Mouse (Mus musculus) layer of hippocampus, adult 2 months (tissue): Measurements from ENCODE around the gene Pnkd. TPM values are rescaled to one million over a fixed set of nuclear protein-coding genes. Genes with fewer than 3 reads are reported as not detected.

Experiments used
- DNase-seq, 2 experiments: peaks; one replicate each; pipeline ENCODE4 v3.0.0; 2022; ENCODE audit warnings: low spot score in 2 of 2
- H3K27ac ChIP-seq: fragments of 200-600 bp; 2 replicates; pipeline ENCODE4 v1.8.1; 2022
- H3K4me3 ChIP-seq: fragments of 200-600 bp; 2 replicates; pipeline ENCODE4 v1.8.1; 2022; ENCODE audit warnings: mild to moderate bottlenecking
- CTCF ChIP-seq: fragments of 200-600 bp; conservative IDR thresholded peaks from 2 replicates; pipeline ENCODE4 v1.8.1; 2022; ENCODE audit warnings: antibody characterized with exemption, mild to moderate bottlenecking, moderate library complexity
- total RNA-seq, 2 experiments: library from RNA; stranded (reverse); gene quantifications; 2 replicates each; pipeline ENCODE4 v1.2.3; 2021

The Pnkd gene
- total RNA-seq, 2 experiments from 2014 or later = 171 to 185 TPM

GRCm38 (mm10) chr1:74250096-74250495 lies 34.6 kb upstream of the Pnkd start:
- Histone ChIP-seq H3K4me3 (no peak overlapping the region), H3K27ac (no peak overlapping the region)
- DNase-seq = no peak
- TF ChIP-seq CTCF = no peak

- H3K27ac ChIP-seq = peak overlapping the region; percentile 10; the same call in 1 of the 2 replicates
- H3K4me3 ChIP-seq = no peak overlapping the region
- no peak for DNase-seq
- TF ChIP-seq CTCF = no peak
Observed at GRCm38 (mm10) chr1:74255704-74256345, 28.9 kb upstream of the Pnkd start.

DNA sequence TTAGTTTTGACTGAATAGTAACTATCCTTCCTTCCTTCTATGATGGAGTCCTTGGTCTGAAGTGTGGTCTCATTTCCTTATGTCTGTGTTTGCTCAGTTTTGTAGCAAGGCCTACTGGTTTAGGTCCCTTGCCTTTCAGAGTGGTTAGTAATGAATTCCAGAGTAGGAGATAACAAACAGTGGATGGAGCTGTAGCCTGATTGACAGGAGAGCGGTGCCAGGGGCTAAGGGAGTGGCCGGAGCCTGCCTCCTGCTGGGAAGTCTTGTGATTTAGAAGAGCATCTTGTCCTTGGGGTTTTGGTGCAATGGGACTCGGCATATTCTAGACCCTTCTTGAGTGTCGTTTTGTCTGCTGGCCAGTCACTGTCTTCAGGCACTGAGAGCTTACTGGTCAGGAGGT lies 27.9 kb upstream of the Pnkd start:
- Histone ChIP-seq H3K4me3 (no peak overlapping the region), H3K27ac (peak overlapping the region; percentile 10; the same call in 1 of the 2 replicates)
- DNase-seq = no peak
- TF ChIP-seq CTCF = no peak

DNA sequence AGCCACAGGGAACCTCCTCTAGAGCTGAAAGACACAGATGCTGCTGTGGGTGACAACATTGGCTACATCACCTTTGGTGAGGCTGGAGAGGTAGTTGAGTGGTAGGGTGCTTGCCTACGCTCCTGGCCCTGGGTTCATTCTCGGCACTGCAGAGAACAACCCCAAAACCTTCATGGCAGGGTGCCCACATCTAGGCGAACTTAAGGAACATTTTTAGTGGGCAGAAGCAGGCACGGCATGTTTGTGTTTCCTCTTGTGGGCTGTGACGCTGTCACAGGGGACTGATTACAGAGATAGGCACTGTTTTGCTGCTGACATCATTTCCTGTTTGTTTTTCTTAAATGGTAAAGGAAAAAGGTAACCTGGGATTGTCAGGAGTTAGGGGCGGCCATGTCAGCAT lies 22.2 kb upstream of the Pnkd start:
- TF ChIP-seq CTCF = no peak
- no peak for DNase-seq
- Histone ChIP-seq H3K27ac (no peak overlapping the region), H3K4me3 (no peak overlapping the region)

DNA sequence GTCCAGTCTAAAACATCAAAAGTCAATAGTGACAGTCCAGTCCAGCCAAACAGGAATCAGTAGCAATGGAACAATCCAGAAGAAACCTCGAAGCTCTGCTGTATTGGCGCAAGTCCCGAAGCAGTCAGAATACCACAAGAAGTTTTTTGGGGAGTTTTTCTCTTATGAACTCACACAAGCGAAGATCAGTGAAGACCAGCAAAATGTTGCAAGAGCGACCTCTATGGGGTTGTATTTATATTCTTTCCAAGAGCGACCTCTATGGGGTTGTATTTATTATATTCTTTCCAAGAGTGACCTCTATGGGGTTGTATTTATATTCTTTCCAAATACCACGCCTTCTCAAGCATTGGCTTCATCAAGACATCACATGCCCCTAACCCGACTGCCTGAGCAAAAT lies 16.0 kb upstream of the Pnkd start:
- Histone ChIP-seq H3K27ac (no peak overlapping the region), H3K4me3 (no peak overlapping the region)
- no peak for TF ChIP-seq CTCF
- no peak for DNase-seq

DNA sequence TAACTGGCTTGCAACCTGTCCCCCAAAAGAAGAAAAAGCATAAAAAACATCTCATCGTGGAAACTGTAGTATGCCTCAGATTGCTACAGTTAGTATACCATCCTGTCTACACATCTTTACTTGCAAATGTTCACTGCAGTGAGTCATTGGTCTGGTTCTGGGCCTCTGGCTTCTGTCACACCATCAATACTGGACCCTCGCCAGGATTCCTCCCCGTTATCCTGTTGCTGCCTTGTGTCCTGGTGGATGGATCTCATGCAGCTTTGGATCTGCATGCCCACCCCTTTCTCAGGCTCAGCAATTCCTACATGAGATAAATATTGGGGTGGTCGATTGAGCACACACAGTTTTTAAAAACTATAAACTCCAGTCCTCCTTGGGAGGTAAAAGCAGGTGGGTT lies 13.1 kb upstream of the Pnkd start:
- TF ChIP-seq CTCF = no peak
- no peak overlapping the region for H3K4me3 ChIP-seq
- no peak overlapping the region for H3K27ac ChIP-seq
- DNase-seq = no peak

GRCm38 (mm10) chr1:74275015-74275414 lies 9.7 kb upstream of the Pnkd start:
- Histone ChIP-seq H3K4me3 (no peak overlapping the region), H3K27ac (no peak overlapping the region)
- DNase-seq = no peak
- no peak for TF ChIP-seq CTCF

- Histone ChIP-seq H3K27ac (no peak overlapping the region), H3K4me3 (no peak overlapping the region)
- TF ChIP-seq CTCF = no peak
- no peak for DNase-seq
Observed at GRCm38 (mm10) chr1:74277041-74277440, 7.7 kb upstream of the Pnkd start.

- DNase-seq = no peak
- no peak overlapping the region for H3K4me3 ChIP-seq
- TF ChIP-seq CTCF = no peak
- no peak overlapping the region for H3K27ac ChIP-seq
Observed at GRCm38 (mm10) chr1:74277883-74278537, 6.7 kb upstream of the Pnkd start.

DNA sequence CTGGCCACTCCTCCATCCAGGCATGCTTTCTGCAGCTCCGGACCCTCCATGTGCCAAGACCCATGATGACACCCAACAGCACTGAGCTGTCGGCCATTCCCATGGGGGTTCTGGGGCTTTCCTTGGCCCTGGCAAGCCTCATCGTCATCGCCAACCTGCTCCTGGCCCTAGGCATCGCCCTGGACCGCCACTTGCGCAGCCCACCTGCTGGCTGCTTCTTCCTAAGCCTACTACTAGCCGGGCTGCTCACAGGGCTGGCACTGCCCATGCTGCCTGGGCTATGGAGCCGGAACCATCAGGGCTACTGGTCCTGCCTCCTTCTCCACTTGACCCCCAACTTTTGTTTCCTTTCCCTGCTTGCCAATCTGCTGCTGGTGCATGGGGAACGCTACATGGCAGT lies 6.2 kb upstream of the Pnkd start, which contains the start of gene Gpbar1:
Gpbar1 (plus strand) TSS at position 13 of the 400 bp plus-strand sequence.
- Histone ChIP-seq H3K4me3 (no peak within 1 kb of the TSS), H3K27ac (no peak within 1 kb of the TSS)
- TF ChIP-seq CTCF = no peak
- no peak for DNase-seq

GRCm38 (mm10) chr1:74278988-74279387 lies 5.7 kb upstream of the Pnkd start:
- no peak for DNase-seq
- Histone ChIP-seq H3K27ac (no peak overlapping the region), H3K4me3 (no peak overlapping the region)
- 0 out of 2 replicates have a peak, but pooled peaks have one; percentile 13 for TF ChIP-seq CTCF

DNA sequence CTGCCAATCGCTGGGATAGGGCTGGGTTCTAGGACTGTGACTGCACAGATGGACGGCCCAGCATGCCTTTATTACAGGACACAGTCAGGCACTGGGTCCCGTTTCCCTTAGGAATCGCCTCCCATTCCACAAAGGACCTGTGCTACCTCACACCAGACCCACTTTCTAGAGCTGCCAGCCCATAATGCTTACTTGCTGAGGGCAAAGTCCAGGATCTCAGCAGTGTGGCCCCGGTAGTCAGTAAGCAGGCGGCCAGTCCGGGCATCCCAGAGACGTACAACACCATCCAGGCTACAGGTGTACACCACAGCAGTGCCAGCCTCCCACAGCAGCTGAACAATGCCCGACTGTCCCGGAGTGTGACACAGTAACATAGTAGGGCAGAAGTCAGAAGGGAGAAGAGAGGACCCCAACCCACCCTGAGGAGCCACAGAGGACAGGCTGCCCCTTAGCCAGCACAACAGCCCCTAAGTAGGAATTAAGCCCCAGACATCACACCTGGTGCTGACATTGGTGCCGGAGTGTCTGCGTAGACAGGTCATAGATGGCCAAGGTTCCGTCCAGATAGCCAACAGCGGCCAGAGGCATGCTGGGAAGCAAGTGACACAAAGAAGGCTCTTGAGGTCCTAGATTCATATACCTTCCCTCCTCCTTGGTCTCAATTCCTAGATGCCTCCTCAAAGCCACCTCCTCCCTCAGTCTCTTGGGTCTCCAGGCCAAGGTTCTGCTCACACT lies 4.0 kb upstream of the Pnkd start:
- Histone ChIP-seq H3K27ac (no peak overlapping the region), H3K4me3 (no peak overlapping the region)
- TF ChIP-seq CTCF = no peak
- no peak for DNase-seq

- Histone ChIP-seq H3K4me3 (no peak overlapping the region), H3K27ac (no peak overlapping the region)
- DNase-seq = no peak
- no peak for TF ChIP-seq CTCF
Observed at GRCm38 (mm10) chr1:74281372-74281771, 3.4 kb upstream of the Pnkd start.
